Mouse (Mus musculus) stomach, embryonic 14.5 days (tissue): ENCODE data around the gene Ncapg2. TPM values are rescaled to one million over a fixed set of nuclear protein-coding genes. Genes with fewer than 3 reads are reported as not detected.
A peak's percentile ranks its signal among the peaks of the same experiment; 100 is the strongest.

Experiments
- ATAC-seq: fragments of 200-750 bp; cut with Nextera tagmentation; 2 replicates; pipeline ENCODE4 v1.8.0; 2017; ENCODE audit warnings: low read depth, moderate TSS enrichment; ENCODE audit not compliant: insufficient number of reproducible peaks, insufficient read depth, low FRiP score
- H3K27ac ChIP-seq: fragments of 300-500 bp; sonication (generic); 2 replicates; pipeline ENCODE4 v1.5.1; 2014; ENCODE audit warnings: mild to moderate bottlenecking, low read length, moderate library complexity, mixed read lengths
- H3K27me3 ChIP-seq: fragments of 300-500 bp; sonication (generic); 2 replicates; pipeline ENCODE4 v1.6.1; 2014; ENCODE audit warnings: low read length, control low read depth, mixed read lengths; ENCODE audit not compliant: control insufficient read depth, insufficient read depth
- H3K36me3 ChIP-seq: fragments of 300-500 bp; sonication (generic); 2 replicates; pipeline ENCODE4 v1.6.1; 2014; ENCODE audit warnings: mild to moderate bottlenecking, control low read depth, low read length, moderate library complexity, mixed read lengths; ENCODE audit not compliant: control insufficient read depth, insufficient read depth
- H3K4me1 ChIP-seq: fragments of 300-500 bp; sonication (generic); 2 replicates; pipeline ENCODE4 v1.6.1; 2014; ENCODE audit warnings: low read length, control low read depth, mixed read lengths; ENCODE audit not compliant: control insufficient read depth, insufficient read depth
- H3K4me2 ChIP-seq: fragments of 300-500 bp; sonication (generic); replicated peaks from 2 replicates; pipeline ENCODE4 v1.6.1; 2014; ENCODE audit warnings: low read depth, low read length, control low read depth
- H3K4me3 ChIP-seq: fragments of 300-500 bp; sonication (generic); 2 replicates; pipeline ENCODE4 v1.5.1; 2014; ENCODE audit warnings: low read depth, low read length, control low read depth
- H3K9ac ChIP-seq: fragments of 300-500 bp; sonication (generic); replicated peaks from 2 replicates; pipeline ENCODE4 v1.6.1; 2014; ENCODE audit warnings: low read depth, mild to moderate bottlenecking, control low read depth, low read length, moderate library complexity, mixed read lengths
- H3K9me3 ChIP-seq: fragments of 300-500 bp; sonication (generic); 2 replicates; pipeline ENCODE4 v1.6.1; 2016; ENCODE audit warnings: low read depth, low read length, control low read depth; ENCODE audit not compliant: control insufficient read depth
- WGBS: fragments of 180-500 bp; shearing (Covaris S2); extraction: QIAGEN DNeasy Blood & Tissue Kit; methylation state at CpG from one replicate; pipeline ENCODE4 v1.1.7; 2014; 5-methylcytosine and 5-hydroxymethylcytosine counted together
- polyA plus RNA-seq: library from polyadenylated mRNA; unstranded; fragments of >200 nt; fragmentation: Nextera tagmentation; extraction: Ambion mirVana; gene quantifications from 2 replicates; pipeline ENCODE4 v1.2.1, GENCODE M21; 2014

Ncapg2 gene
- polyA plus RNA-seq, 1 experiment from 2014 or later = 44.6 TPM

GRCm38 (mm10) chr12:116485591-116486403, 80.6 kb downstream of the Ncapg2 start, which contains the start of gene Ptprn2:
Ptprn2 (plus strand) TSS chr12:116485720.
- H3K4me1 ChIP-seq = peaks cover 6% of the 10 kb centered on the region; the same call in 1 of the 2 replicates
- ATAC-seq = peak; percentile 85
- peak within 1 kb of the TSS; percentile 49 for H3K4me3 ChIP-seq
- no peak within 1 kb of the TSS for H3K27ac ChIP-seq
- no peaks in the 10 kb centered on the region for H3K9me3 ChIP-seq
- H3K9ac ChIP-seq = no peak within 1 kb of the TSS
- no peaks in the 10 kb centered on the region; the same call in 1 of the 2 replicates for H3K27me3 ChIP-seq
- H3K36me3 ChIP-seq = no peaks in the 10 kb centered on the region
- peak within 1 kb of the TSS; percentile 96 for H3K4me2 ChIP-seq
- under 1% methylated on average over 74 of the region's 86 CpGs for WGBS

- H3K27ac ChIP-seq = no peak overlapping the region
- H3K9ac ChIP-seq = no peak overlapping the region
- H3K4me2 ChIP-seq = peak overlapping the region; percentile 96
- H3K9me3 ChIP-seq = no peaks in the 10 kb centered on the region
- peak overlapping the region; percentile 49 for H3K4me3 ChIP-seq
- 2% methylated on average over 10 of the region's 10 CpGs for WGBS
- H3K4me1 ChIP-seq = peaks cover 6% of the 10 kb centered on the region; the same call in 1 of the 2 replicates
- no peaks in the 10 kb centered on the region for H3K36me3 ChIP-seq
- no peaks in the 10 kb centered on the region; the same call in 1 of the 2 replicates for H3K27me3 ChIP-seq
- no peak for ATAC-seq
Observed at GRCm38 (mm10) chr12:116486404-116486730, 81.2 kb downstream of the Ncapg2 start.

GRCm38 (mm10) chr12:116488836-116489235, 83.6 kb downstream of the Ncapg2 start:
- Histone ChIP-seq H3K36me3 (no peaks in the 10 kb centered on the region), H3K4me1 (peaks cover 6% of the 10 kb centered on the region; the same call in 1 of the 2 replicates), H3K27ac (no peak overlapping the region), H3K9ac (no peak overlapping the region), H3K4me2 (no peak overlapping the region), H3K27me3 (no peaks in the 10 kb centered on the region; the same call in 1 of the 2 replicates), H3K9me3 (no peaks in the 10 kb centered on the region), H3K4me3 (no peak overlapping the region)
- ATAC-seq = no peak
- 55% methylated on average over 8 of the region's 8 CpGs for WGBS

- Histone ChIP-seq H3K36me3 (no peaks in the 10 kb centered on the region), H3K4me1 (peaks cover 6% of the 10 kb centered on the region; the same call in 1 of the 2 replicates), H3K4me3 (no peak overlapping the region), H3K4me2 (no peak overlapping the region), H3K27ac (no peak overlapping the region), H3K9ac (no peak overlapping the region), H3K27me3 (no peaks in the 10 kb centered on the region; the same call in 1 of the 2 replicates), H3K9me3 (no peaks in the 10 kb centered on the region)
- no peak for ATAC-seq
- 71% methylated on average over 5 of the region's 5 CpGs for WGBS
Observed at GRCm38 (mm10) chr12:116490575-116491356, 85.6 kb downstream of the Ncapg2 start.

GRCm38 (mm10) chr12:116498666-116499065, 93.5 kb downstream of the Ncapg2 start:
- H3K4me3 ChIP-seq = no peak overlapping the region
- no peaks in the 10 kb centered on the region for H3K36me3 ChIP-seq
- H3K4me2 ChIP-seq = no peak overlapping the region
- no peaks in the 10 kb centered on the region for H3K4me1 ChIP-seq
- H3K27ac ChIP-seq = no peak overlapping the region
- ATAC-seq = no peak
- H3K9ac ChIP-seq = no peak overlapping the region
- H3K9me3 ChIP-seq = no peaks in the 10 kb centered on the region
- H3K27me3 ChIP-seq = no peaks in the 10 kb centered on the region

- H3K27me3 ChIP-seq = no peaks in the 10 kb centered on the region
- no peaks in the 10 kb centered on the region for H3K4me1 ChIP-seq
- 73% methylated on average over 11 of the region's 11 CpGs for WGBS
- no peak overlapping the region for H3K4me3 ChIP-seq
- no peak overlapping the region for H3K27ac ChIP-seq
- H3K36me3 ChIP-seq = no peaks in the 10 kb centered on the region
- ATAC-seq = no peak
- no peaks in the 10 kb centered on the region for H3K9me3 ChIP-seq
- no peak overlapping the region for H3K9ac ChIP-seq
- no peak overlapping the region for H3K4me2 ChIP-seq
Observed at GRCm38 (mm10) chr12:116500652-116501051, 95.5 kb downstream of the Ncapg2 start.

- no peaks in the 10 kb centered on the region for H3K9me3 ChIP-seq
- no peak overlapping the region for H3K9ac ChIP-seq
- no peak for ATAC-seq
- no peak overlapping the region for H3K4me2 ChIP-seq
- no peaks in the 10 kb centered on the region for H3K36me3 ChIP-seq
- no peaks in the 10 kb centered on the region for H3K27me3 ChIP-seq
- no peak overlapping the region for H3K27ac ChIP-seq
- 88% methylated on average over 1 of the region's 1 CpGs for whole genome bisulfite sequencing
- no peaks in the 10 kb centered on the region for H3K4me1 ChIP-seq
- H3K4me3 ChIP-seq = no peak overlapping the region
Observed at GRCm38 (mm10) chr12:116512482-116512881, 107.3 kb downstream of the Ncapg2 start.
